Mouse (Mus musculus) limb, embryonic 14.5 days (tissue): ENCODE data around the gene Rasa2. TPM values are rescaled to one million over a fixed set of nuclear protein-coding genes. Genes with fewer than 3 reads are reported as not detected.

ENCODE experiments used
- ATAC-seq: fragments of 200-750 bp; cut with Nextera tagmentation; 2 replicates; pipeline ENCODE4 v1.8.0; 2017; ENCODE audit warnings: low read depth, moderate number of reproducible peaks, moderate TSS enrichment; ENCODE audit not compliant: low FRiP score
- DNase-seq: peaks from one replicate; pipeline ENCODE4 v3.0.0-alpha.2; 2015; ENCODE audit warnings: low spot score
- H3K27ac ChIP-seq: fragments of 300-500 bp; sonication (generic); replicated peaks from 2 replicates; pipeline ENCODE4 v1.5.1; 2014; ENCODE audit warnings: low read depth, mild to moderate bottlenecking, low read length, moderate library complexity, mixed read lengths
- H3K27me3 ChIP-seq: fragments of 300-500 bp; sonication (generic); 2 replicates; pipeline ENCODE4 v1.6.1; 2014; ENCODE audit warnings: low read length, mixed read lengths; ENCODE audit not compliant: control insufficient read depth, insufficient read depth
- H3K36me3 ChIP-seq: fragments of 300-500 bp; sonication (generic); 2 replicates; pipeline ENCODE4 v1.6.1; 2014; ENCODE audit warnings: mild to moderate bottlenecking, low read length, moderate library complexity, mixed read lengths; ENCODE audit not compliant: control insufficient read depth, insufficient read depth
- H3K4me1 ChIP-seq: fragments of 300-500 bp; sonication (generic); 2 replicates; pipeline ENCODE4 v1.6.1; 2014; ENCODE audit warnings: antibody characterized with exemption, low read length, mixed read lengths; ENCODE audit not compliant: control insufficient read depth, insufficient read depth
- H3K4me2 ChIP-seq: fragments of 300-500 bp; sonication (generic); replicated peaks from 2 replicates; pipeline ENCODE4 v1.6.1; 2014; ENCODE audit warnings: low read depth, mild to moderate bottlenecking, low read length, moderate library complexity; ENCODE audit not compliant: severe bottlenecking
- H3K4me3 ChIP-seq: fragments of 300-500 bp; sonication (generic); replicated peaks from 2 replicates; pipeline ENCODE4 v1.5.1; 2014; ENCODE audit warnings: low read length
- H3K9ac ChIP-seq: fragments of 300-500 bp; sonication (generic); 2 replicates; pipeline ENCODE4 v1.6.1; 2014; ENCODE audit warnings: mild to moderate bottlenecking, low read depth, low read length, moderate library complexity; ENCODE audit not compliant: severe bottlenecking
- H3K9me3 ChIP-seq: fragments of 300-500 bp; sonication (generic); 2 replicates; pipeline ENCODE4 v1.6.1; 2016; ENCODE audit warnings: low read length; ENCODE audit not compliant: control insufficient read depth
- POLR2A ChIP-seq: fragments of 200-500 bp; IDR thresholded peaks from 2 replicates; pipeline ENCODE4 v1.8.0; 2012; ENCODE audit warnings: inconsistent platforms, mild to moderate bottlenecking, moderate library complexity, borderline replicate concordance; ENCODE audit not compliant: insufficient read depth, insufficient read length; ENCODE audit errors: extremely low read depth
- WGBS: fragments of 180-500 bp; shearing (Covaris S2); extraction: QIAGEN DNeasy Blood & Tissue Kit; methylation state at CpG from one replicate; pipeline ENCODE4 v1.1.7; 2014; 5-methylcytosine and 5-hydroxymethylcytosine counted together
- polyA plus RNA-seq, 2 experiments: library from polyadenylated mRNA; depleted of rRNA in 1 of 2; stranded (reverse) in 1 of 2; unstranded in 1 of 2; fragments of >200 nt; fragmentation: Nextera tagmentation in 1 of 2; extraction: Ambion mirVana in 1 of 2; gene quantifications; 2 replicates each; pipeline versions ENCODE4 v1.2.1 to v1.2.3; 2012 to 2014

The Rasa2 gene
- polyA plus RNA-seq, 2 experiments, result 10.9 to 20.6 TPM

DNA sequence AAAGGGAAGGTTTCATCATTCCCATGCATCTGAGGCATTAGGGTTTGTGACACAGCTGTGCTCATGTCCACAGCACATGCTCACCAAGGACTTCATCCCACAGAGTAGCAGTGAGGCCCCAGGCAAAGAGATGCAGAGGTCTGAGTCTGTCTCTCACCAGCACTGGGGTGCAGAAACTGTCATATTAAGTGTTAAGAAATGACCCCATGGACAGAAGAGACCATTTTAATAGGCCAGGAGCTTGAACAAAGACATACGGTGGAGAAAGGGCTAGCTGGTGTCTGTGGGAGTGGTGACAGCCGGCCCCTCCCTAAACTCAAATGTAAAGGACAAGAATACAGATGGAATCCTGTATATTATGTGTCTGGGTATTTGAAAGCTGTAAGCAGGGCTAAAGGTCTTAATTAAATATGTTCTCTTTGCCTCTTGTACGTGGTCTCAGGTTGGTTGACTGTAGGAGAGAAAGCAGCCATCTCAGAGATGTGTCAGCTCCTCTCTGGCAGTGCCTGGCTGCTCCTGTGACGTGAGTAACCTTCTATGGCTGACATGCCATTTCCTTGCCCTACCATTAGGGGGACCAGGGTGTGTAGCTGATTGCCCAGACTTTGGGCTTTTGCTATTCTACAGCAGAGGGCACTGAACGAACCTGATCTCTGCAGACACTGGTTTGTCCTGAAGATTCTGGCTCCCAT lies 43.8 kb upstream of the Rasa2 start:
- Histone ChIP-seq H3K27ac (no peak overlapping the region), H3K36me3 (no peaks in the 10 kb centered on the region), H3K4me3 (no peak overlapping the region), H3K9me3 (no peaks in the 10 kb centered on the region), H3K9ac (no peak overlapping the region), H3K4me1 (no peaks in the 10 kb centered on the region), H3K4me2 (no peak overlapping the region), H3K27me3 (no peaks in the 10 kb centered on the region)
- ATAC-seq (peak; percentile 41; the same call in 1 of the 2 replicates), DNase-seq (peak; percentile 52)
- 31% methylated on average over 5 of the region's 5 CpGs for WGBS
- TF ChIP-seq POLR2A, result no peak

DNA sequence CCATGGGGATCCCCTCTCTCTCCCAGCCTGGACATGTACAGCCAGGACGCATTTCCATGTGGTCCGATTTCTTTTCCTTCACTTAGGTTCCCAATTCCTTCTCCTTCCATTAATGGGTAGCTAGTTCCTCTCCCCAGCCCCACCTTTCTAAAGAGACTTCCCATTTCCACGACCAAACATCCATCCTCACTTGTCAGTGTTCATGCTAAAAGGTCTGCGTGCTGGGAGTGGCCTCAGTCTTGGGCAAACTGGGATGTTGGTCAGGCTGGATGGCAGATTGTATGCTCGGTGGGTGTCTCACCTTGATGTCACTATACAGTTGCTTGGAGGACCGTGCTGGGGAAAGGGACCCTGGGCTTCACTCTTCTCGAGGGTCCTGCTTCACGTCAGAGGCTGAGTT lies 42.9 kb upstream of the Rasa2 start:
- no peak for ATAC-seq
- H3K4me2 ChIP-seq, result no peak overlapping the region
- H3K9ac ChIP-seq, result no peak overlapping the region
- H3K27ac ChIP-seq, result no peak overlapping the region
- WGBS, result 92% methylated on average over 8 of the region's 8 CpGs
- H3K36me3 ChIP-seq, result no peaks in the 10 kb centered on the region
- no peaks in the 10 kb centered on the region for H3K4me1 ChIP-seq
- DNase-seq, result no peak
- H3K9me3 ChIP-seq, result no peaks in the 10 kb centered on the region
- TF ChIP-seq POLR2A, result no peak
- H3K27me3 ChIP-seq, result no peaks in the 10 kb centered on the region
- H3K4me3 ChIP-seq, result no peak overlapping the region

DNA sequence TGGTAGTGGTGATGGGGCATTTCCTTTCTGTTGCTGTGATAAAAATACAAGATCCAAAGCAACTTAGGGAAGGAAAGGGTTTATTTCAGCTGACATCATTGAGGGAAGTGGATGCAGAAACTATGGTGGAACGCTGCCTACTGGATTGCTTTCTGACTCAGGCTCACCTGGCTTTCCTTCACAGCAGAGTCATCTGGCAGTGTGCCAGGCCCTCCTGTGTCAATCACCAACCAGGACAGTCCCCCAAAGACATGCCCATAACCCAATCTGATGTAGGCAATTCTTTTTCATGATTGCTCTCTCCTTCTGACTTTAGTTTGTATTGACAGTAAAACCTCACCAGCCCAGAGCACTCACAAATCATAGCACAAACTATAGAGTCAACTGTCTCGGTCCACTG lies 41.0 kb upstream of the Rasa2 start:
- no peaks in the 10 kb centered on the region for H3K36me3 ChIP-seq
- H3K4me1 ChIP-seq, result no peaks in the 10 kb centered on the region
- ATAC-seq, result no peak
- WGBS, result 72% methylated on average over 2 of the region's 2 CpGs
- H3K27ac ChIP-seq, result no peak overlapping the region
- DNase-seq, result no peak
- H3K4me2 ChIP-seq, result no peak overlapping the region
- no peak overlapping the region for H3K9ac ChIP-seq
- H3K9me3 ChIP-seq, result no peaks in the 10 kb centered on the region
- no peak for TF ChIP-seq POLR2A
- H3K27me3 ChIP-seq, result no peaks in the 10 kb centered on the region
- H3K4me3 ChIP-seq, result no peak overlapping the region

DNA sequence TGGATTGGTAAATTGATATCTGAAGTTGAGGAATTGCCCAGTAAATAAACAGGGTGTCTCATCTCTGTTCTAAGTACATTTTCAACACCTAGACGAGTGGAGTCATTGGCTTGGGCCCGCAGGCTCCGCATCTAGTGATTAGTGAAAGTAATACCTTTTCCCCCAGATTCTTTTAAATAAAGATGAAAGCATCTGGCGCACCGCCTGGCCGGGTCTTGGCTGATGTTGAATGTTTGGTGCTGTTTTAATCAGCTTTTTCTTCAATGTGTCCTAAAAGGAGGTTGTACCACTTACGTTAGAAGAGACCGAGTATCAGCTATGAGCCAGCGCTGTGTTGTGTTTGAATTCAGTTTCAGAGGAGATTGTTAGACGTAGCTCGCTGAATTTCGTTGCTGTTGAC lies 39.8 kb upstream of the Rasa2 start:
- H3K27me3 ChIP-seq, result no peaks in the 10 kb centered on the region
- no peak for TF ChIP-seq POLR2A
- no peak overlapping the region for H3K4me3 ChIP-seq
- no peak overlapping the region for H3K27ac ChIP-seq
- no peaks in the 10 kb centered on the region for H3K9me3 ChIP-seq
- ATAC-seq (no peak), DNase-seq (no peak)
- H3K36me3 ChIP-seq, result no peaks in the 10 kb centered on the region
- no peak overlapping the region for H3K4me2 ChIP-seq
- no peak overlapping the region for H3K9ac ChIP-seq
- H3K4me1 ChIP-seq, result no peaks in the 10 kb centered on the region
- 89% methylated on average over 12 of the region's 12 CpGs for WGBS

DNA sequence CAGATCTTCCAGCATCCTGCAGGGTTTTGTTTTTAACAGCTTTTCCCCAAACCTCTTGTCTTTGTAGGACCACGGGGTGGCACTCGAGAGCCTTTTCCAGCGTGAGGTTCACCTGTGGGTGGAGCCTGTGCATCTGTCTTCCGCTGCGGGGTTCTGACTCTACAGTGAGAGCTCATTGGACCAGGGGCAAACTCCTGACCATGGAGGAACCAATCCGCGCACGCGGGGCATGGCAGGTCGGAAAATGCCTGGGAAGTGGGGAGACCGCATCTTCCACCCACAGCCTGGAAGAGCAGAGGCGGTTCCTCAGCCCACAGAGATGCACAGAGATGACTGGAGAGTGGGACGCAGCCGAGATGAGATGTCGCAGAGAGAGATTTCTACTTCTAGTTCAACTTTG lies 38.5 kb upstream of the Rasa2 start:
- WGBS, result 4% methylated on average over 15 of the region's 15 CpGs
- no peak for TF ChIP-seq POLR2A
- no peaks in the 10 kb centered on the region for H3K27me3 ChIP-seq
- H3K9ac ChIP-seq, result peak overlapping the region; percentile 37; the same call in 1 of the 2 replicates
- peak; percentile 100 for ATAC-seq
- no peaks in the 10 kb centered on the region for H3K9me3 ChIP-seq
- 0 out of 2 replicates have a peak overlapping the region, but pooled peaks have one; percentile 22 for H3K27ac ChIP-seq
- peak overlapping the region; percentile 44 for H3K4me2 ChIP-seq
- no peaks in the 10 kb centered on the region for H3K4me1 ChIP-seq
- DNase-seq, result peak; percentile 97
- no peaks in the 10 kb centered on the region for H3K36me3 ChIP-seq
- H3K4me3 ChIP-seq, result peak overlapping the region; percentile 25
